Mouse (Mus musculus): ENCODE measurements around the gene Icam5. TPM values are rescaled to one million over a fixed set of nuclear protein-coding genes. Genes with fewer than 3 reads are reported as not detected.
"Not testable (repeated sequence)": the region's sequence is repeated elsewhere in the genome, so short reads cannot be mapped to it uniquely, and the experiment has no call there.

The Icam5 gene
- 0.58 and 0.80 TPM in 2 replicates for polyA plus RNA-seq (2015; fragmentation: Nextera tagmentation; extraction: Ambion mirVana)

- WGBS = under 1% methylated on average over 35 of the region's 35 CpGs
- Histone ChIP-seq H3K27ac (no peak within 1 kb of the TSS), H3K9me3 (no peaks in the 10 kb centered on the region), H3K4me1 (replicated peaks) (peaks cover 71% of the 10 kb centered on the region), H3K4me2 (peak within 1 kb of the TSS; percentile 94), H3K36me3 (no peaks in the 10 kb centered on the region), H3K27me3 (peaks cover 99% of the 10 kb centered on the region), H3K9ac (peak within 1 kb of the TSS; percentile 75), H3K4me3 (peak within 1 kb of the TSS; percentile 53)
- peak; percentile 32 for ATAC-seq (ENCODE audit: low FRiP score)
Measured at GRCm38 (mm10) chr9:21031896-21032351, at the start of gene Icam5. Icam5 (plus strand) TSS chr9:21032073.

GRCm38 (mm10) chr9:20982171-20982570 is 49.7 kb upstream of the Icam5 start:
- H3K27ac ChIP-seq = no peak overlapping the region
- no peaks in the 10 kb centered on the region for H3K36me3 ChIP-seq
- ATAC-seq (ENCODE audit: low FRiP score) = no peak
- WGBS = 84% methylated on average over 3 of the region's 3 CpGs
- no peak overlapping the region for H3K4me3 ChIP-seq
- H3K27me3 ChIP-seq = no peaks in the 10 kb centered on the region
- no peak overlapping the region for H3K4me2 ChIP-seq
- no peaks in the 10 kb centered on the region for H3K4me1 ChIP-seq (replicated peaks)
- no peaks in the 10 kb centered on the region for H3K9me3 ChIP-seq
- no peak overlapping the region for H3K9ac ChIP-seq

GRCm38 (mm10) chr9:20983169-20983568 is 48.7 kb upstream of the Icam5 start:
- ATAC-seq (ENCODE audit: low FRiP score) = no peak
- no peak overlapping the region for H3K27ac ChIP-seq
- H3K4me3 ChIP-seq = no peak overlapping the region
- no peaks in the 10 kb centered on the region for H3K27me3 ChIP-seq
- no peaks in the 10 kb centered on the region for H3K9me3 ChIP-seq
- no peak overlapping the region for H3K4me2 ChIP-seq
- no peak overlapping the region for H3K9ac ChIP-seq
- H3K36me3 ChIP-seq = no peaks in the 10 kb centered on the region
- no peaks in the 10 kb centered on the region for H3K4me1 ChIP-seq (replicated peaks)
- 63% methylated on average over 5 of the region's 5 CpGs for WGBS

DNA sequence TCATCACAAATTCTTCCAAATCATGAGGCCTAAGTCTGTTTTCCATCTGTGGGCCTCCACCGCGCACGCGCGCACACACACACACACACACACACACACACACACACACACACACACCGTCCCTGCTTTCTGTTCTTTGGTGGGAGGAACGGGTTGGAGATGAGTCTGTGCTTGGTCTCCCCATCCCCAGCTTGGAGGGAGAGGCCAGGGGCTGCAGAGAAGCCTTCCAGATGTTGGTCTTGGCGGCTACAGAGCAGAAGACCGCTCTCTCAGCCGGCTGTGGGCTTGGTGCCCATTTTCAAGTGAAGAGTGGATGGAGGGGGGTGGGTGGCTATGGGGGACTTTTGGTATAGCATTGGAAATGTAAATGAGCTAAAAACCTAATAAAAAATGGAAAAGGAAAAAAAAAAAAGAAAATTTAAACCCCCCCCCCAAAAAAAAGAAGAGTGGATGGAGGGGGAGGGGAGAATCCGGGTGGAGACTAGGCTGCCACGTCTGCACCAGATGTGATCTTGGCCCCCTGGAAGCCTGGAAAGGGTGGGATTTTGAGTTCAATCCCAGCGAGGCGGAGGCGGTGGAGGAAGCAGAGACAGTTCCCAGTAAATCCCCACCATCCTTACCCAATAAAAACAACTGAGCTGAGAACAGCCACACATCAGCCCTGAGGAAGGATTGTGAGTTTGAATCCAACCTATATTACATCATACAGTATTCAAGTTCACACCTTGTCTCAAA is 44.8 kb upstream of the Icam5 start:
- H3K27ac ChIP-seq = no peak overlapping the region
- H3K9ac ChIP-seq = no peak overlapping the region
- ATAC-seq (ENCODE audit: low FRiP score) = no peak
- 72% methylated on average over 15 of the region's 15 CpGs for WGBS
- no peaks in the 10 kb centered on the region for H3K9me3 ChIP-seq
- no peak overlapping the region for H3K4me3 ChIP-seq
- no peaks in the 10 kb centered on the region for H3K36me3 ChIP-seq
- peaks cover 4% of the 10 kb centered on the region; the same call in 1 of the 2 replicates for H3K4me1 ChIP-seq (replicated peaks)
- H3K27me3 ChIP-seq = peaks cover 8% of the 10 kb centered on the region; the same call in 1 of the 2 replicates
- no peak overlapping the region for H3K4me2 ChIP-seq

DNA sequence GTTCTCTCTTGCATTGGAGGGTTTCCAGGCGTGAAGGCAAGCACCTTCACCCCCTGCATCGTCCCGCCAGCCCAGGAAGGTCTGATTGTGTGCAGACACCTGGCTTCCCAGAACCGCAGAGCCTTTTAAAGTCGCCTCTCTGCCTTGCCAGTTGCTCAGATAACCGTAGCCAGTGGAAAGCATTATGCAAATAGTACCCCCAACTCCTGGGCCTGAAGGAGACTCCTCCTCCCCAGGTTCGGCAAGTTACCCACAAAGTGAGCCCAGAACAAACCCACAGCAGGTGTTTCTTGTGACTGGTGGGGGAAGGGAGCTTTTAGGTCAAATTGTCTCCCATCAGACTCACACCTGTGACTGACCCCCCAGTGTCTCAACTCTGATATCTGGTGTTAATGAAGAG is 43.9 kb upstream of the Icam5 start:
- H3K4me1 ChIP-seq (replicated peaks) = peaks cover 4% of the 10 kb centered on the region; the same call in 1 of the 2 replicates
- no peak overlapping the region for H3K9ac ChIP-seq
- peaks cover 8% of the 10 kb centered on the region; the same call in 1 of the 2 replicates for H3K27me3 ChIP-seq
- no peaks in the 10 kb centered on the region for H3K9me3 ChIP-seq
- no peak for ATAC-seq (ENCODE audit: low FRiP score)
- H3K27ac ChIP-seq = no peak overlapping the region
- no peaks in the 10 kb centered on the region for H3K36me3 ChIP-seq
- H3K4me2 ChIP-seq = no peak overlapping the region
- 22% methylated on average over 7 of the region's 7 CpGs for WGBS
- no peak overlapping the region for H3K4me3 ChIP-seq

- Histone ChIP-seq H3K36me3 (no peaks in the 10 kb centered on the region), H3K27me3 (peaks cover 8% of the 10 kb centered on the region; the same call in 1 of the 2 replicates), H3K4me2 (peak overlapping the region; percentile 31; the same call in 1 of the 2 replicates), H3K4me1 (replicated peaks) (peaks cover 4% of the 10 kb centered on the region; the same call in 1 of the 2 replicates), H3K4me3 (no peak overlapping the region), H3K9me3 (no peaks in the 10 kb centered on the region), H3K27ac (no peak overlapping the region), H3K9ac (peak overlapping the region; percentile 43; the same call in 1 of the 2 replicates)
- ATAC-seq (ENCODE audit: low FRiP score) = no peak
- 6% methylated on average over 10 of the region's 10 CpGs for WGBS
Measured at GRCm38 (mm10) chr9:20990861-20991260, 41.0 kb upstream of the Icam5 start.

GRCm38 (mm10) chr9:20991587-20991986 is 40.3 kb upstream of the Icam5 start:
- no peak overlapping the region for H3K9ac ChIP-seq
- no peak overlapping the region for H3K4me3 ChIP-seq
- H3K4me2 ChIP-seq = no peak overlapping the region
- no peaks in the 10 kb centered on the region for H3K9me3 ChIP-seq
- no peaks in the 10 kb centered on the region for H3K36me3 ChIP-seq
- no peak for ATAC-seq (ENCODE audit: low FRiP score)
- no peak overlapping the region for H3K27ac ChIP-seq
- H3K4me1 ChIP-seq (replicated peaks) = peaks cover 4% of the 10 kb centered on the region; the same call in 1 of the 2 replicates
- peaks cover 8% of the 10 kb centered on the region; the same call in 1 of the 2 replicates for H3K27me3 ChIP-seq
- WGBS = 85% methylated on average over 4 of the region's 4 CpGs

- Histone ChIP-seq H3K27ac (no peak overlapping the region), H3K4me3 (no peak overlapping the region), H3K4me2 (no peak overlapping the region), H3K36me3 (no peaks in the 10 kb centered on the region), H3K9ac (no peak overlapping the region), H3K9me3 (no peaks in the 10 kb centered on the region), H3K4me1 (replicated peaks) (peaks cover 4% of the 10 kb centered on the region; the same call in 1 of the 2 replicates), H3K27me3 (peaks cover 8% of the 10 kb centered on the region; the same call in 1 of the 2 replicates)
- WGBS = 64% methylated on average over 5 of the region's 5 CpGs
- ATAC-seq (ENCODE audit: low FRiP score) = no peak
Measured at GRCm38 (mm10) chr9:20993165-20993898, 38.5 kb upstream of the Icam5 start.

DNA sequence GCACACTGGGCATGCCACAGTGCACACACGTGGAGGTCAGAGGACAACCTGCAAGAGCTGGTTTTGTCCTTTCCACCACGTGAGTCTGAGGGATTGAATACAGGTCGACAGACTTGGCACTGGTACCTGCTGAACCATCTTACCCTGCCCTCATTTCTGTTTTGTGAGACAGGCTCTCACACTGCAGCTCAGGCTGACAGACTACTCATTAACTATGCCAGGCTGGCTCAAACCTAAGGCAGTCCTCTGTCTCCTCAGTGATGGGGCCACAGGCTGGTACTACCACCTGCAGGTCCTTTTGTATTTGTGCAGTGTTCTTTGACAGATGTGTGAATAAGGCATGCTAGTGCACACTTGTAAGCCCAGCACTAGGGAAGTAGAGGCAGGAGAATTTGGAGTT is 36.8 kb upstream of the Icam5 start:
- no peaks in the 10 kb centered on the region for H3K9me3 ChIP-seq
- peaks cover 4% of the 10 kb centered on the region; the same call in 1 of the 2 replicates for H3K4me1 ChIP-seq (replicated peaks)
- WGBS = 80% methylated on average over 3 of the region's 3 CpGs
- H3K27ac ChIP-seq = no peak overlapping the region
- no peak overlapping the region for H3K4me2 ChIP-seq
- ATAC-seq (ENCODE audit: low FRiP score) = no peak
- H3K9ac ChIP-seq = no peak overlapping the region
- no peak overlapping the region for H3K4me3 ChIP-seq
- H3K27me3 ChIP-seq = no peaks in the 10 kb centered on the region
- no peaks in the 10 kb centered on the region for H3K36me3 ChIP-seq

- Histone ChIP-seq H3K27me3 (no peaks in the 10 kb centered on the region), H3K36me3 (no peaks in the 10 kb centered on the region), H3K4me1 (replicated peaks) (peaks cover 3% of the 10 kb centered on the region; the same call in 1 of the 2 replicates), H3K9me3 (no peaks in the 10 kb centered on the region), H3K4me2 (no peak overlapping the region), H3K9ac (no peak overlapping the region), H3K27ac (no peak overlapping the region), H3K4me3 (no peak overlapping the region)
- 89% methylated on average over 8 of the region's 8 CpGs for WGBS
- no peak for ATAC-seq (ENCODE audit: low FRiP score)
Measured at GRCm38 (mm10) chr9:20997065-20997464, 34.8 kb upstream of the Icam5 start.

GRCm38 (mm10) chr9:20998337-20998736 is 33.5 kb upstream of the Icam5 start:
- not testable (repeated sequence) for H3K4me2 ChIP-seq; H3K4me1 ChIP-seq (replicated peaks); H3K9ac ChIP-seq; H3K27me3 ChIP-seq; H3K9me3 ChIP-seq; ATAC-seq (ENCODE audit: low FRiP score); H3K27ac ChIP-seq; H3K36me3 ChIP-seq; H3K4me3 ChIP-seq
- 82% methylated on average over 1 of the region's 1 CpGs for WGBS

GRCm38 (mm10) chr9:21000811-21001210 is 31.1 kb upstream of the Icam5 start:
- no peak for ATAC-seq (ENCODE audit: low FRiP score)
- no peaks in the 10 kb centered on the region for H3K9me3 ChIP-seq
- no peak overlapping the region for H3K4me2 ChIP-seq
- no peak overlapping the region for H3K4me3 ChIP-seq
- peaks cover 12% of the 10 kb centered on the region for H3K4me1 ChIP-seq (replicated peaks)
- H3K36me3 ChIP-seq = peaks cover 11% of the 10 kb centered on the region
- H3K27ac ChIP-seq = no peak overlapping the region
- peak overlapping the region; percentile 25 for H3K9ac ChIP-seq
- H3K27me3 ChIP-seq = no peaks in the 10 kb centered on the region
